Mouse (Mus musculus) heart, embryonic 11.5 days (tissue): ENCODE results near the gene Ankle2. TPM values are rescaled to one million over a fixed set of nuclear protein-coding genes. Genes with fewer than 3 reads are reported as not detected.

Experiments used
- ATAC-seq: fragments of 200-750 bp; cut with Nextera tagmentation; replicated peaks from 2 replicates; pipeline ENCODE4 v1.8.0; 2017; ENCODE audit warnings: moderate library complexity; ENCODE audit not compliant: insufficient number of reproducible peaks, low FRiP score, low TSS enrichment
- H3K27ac ChIP-seq: fragments of 300-500 bp; sonication (generic); 2 replicates; pipeline ENCODE4 v1.5.1; 2014; ENCODE audit warnings: mild to moderate bottlenecking, low read depth, low read length
- H3K27me3 ChIP-seq: fragments of 300-500 bp; sonication (generic); 2 replicates; pipeline ENCODE4 v1.6.1; 2014; ENCODE audit warnings: mild to moderate bottlenecking, low read length, mixed read lengths; ENCODE audit not compliant: control insufficient read depth, insufficient read depth
- H3K36me3 ChIP-seq: fragments of 300-500 bp; sonication (generic); 2 replicates; pipeline ENCODE4 v1.6.1; 2014; ENCODE audit warnings: mild to moderate bottlenecking, low read length, moderate library complexity, mixed read lengths; ENCODE audit not compliant: control insufficient read depth, insufficient read depth
- H3K4me1 ChIP-seq: fragments of 300-500 bp; sonication (generic); 2 replicates; pipeline ENCODE4 v1.6.1; 2014; ENCODE audit warnings: low read length; ENCODE audit not compliant: control insufficient read depth, insufficient read depth
- H3K4me2 ChIP-seq: fragments of 300-500 bp; sonication (generic); 2 replicates; pipeline ENCODE4 v1.6.1; 2014; ENCODE audit warnings: mild to moderate bottlenecking, moderate library complexity
- H3K4me3 ChIP-seq: fragments of 300-500 bp; sonication (generic); 2 replicates; pipeline ENCODE4 v1.5.1; 2014; ENCODE audit warnings: low read depth, low read length
- H3K9ac ChIP-seq: fragments of 300-500 bp; sonication (generic); 2 replicates; pipeline ENCODE4 v1.6.1; 2014; ENCODE audit warnings: mild to moderate bottlenecking, low read depth, low read length, moderate library complexity
- H3K9me3 ChIP-seq: fragments of 300-500 bp; sonication (generic); replicated peaks from 2 replicates; pipeline ENCODE4 v1.6.1; 2016; ENCODE audit warnings: low read length; ENCODE audit not compliant: control insufficient read depth
- WGBS: fragments of 180-500 bp; shearing (Covaris S2); extraction: QIAGEN DNeasy Blood & Tissue Kit; methylation state at CpG from one replicate; pipeline ENCODE4 v1.1.7; 2014; ENCODE audit not compliant: insufficient replicate concordance; 5-methylcytosine and 5-hydroxymethylcytosine counted together
- polyA plus RNA-seq: library from polyadenylated mRNA; unstranded; fragments of >200 nt; fragmentation: Nextera tagmentation; extraction: Ambion mirVana; gene quantifications from 2 replicates; pipeline ENCODE4 v1.2.1, GENCODE M21; 2014

Gene Ankle2
- polyA plus RNA-seq, 1 experiment from 2014 or later: 28.7 TPM

- 87% methylated on average over 6 of the region's 6 CpGs for WGBS
- Histone ChIP-seq H3K27me3 (no peaks in the 10 kb centered on the region), H3K4me3 (no peak overlapping the region), H3K9me3 (no peaks in the 10 kb centered on the region), H3K9ac (no peak overlapping the region), H3K4me1 (peaks cover 5% of the 10 kb centered on the region), H3K4me2 (no peak overlapping the region), H3K27ac (no peak overlapping the region), H3K36me3 (peaks cover 15% of the 10 kb centered on the region)
- ATAC-seq: no peak
Measured at GRCm38 (mm10) chr5:110270242-110270641, 39.4 kb downstream of the Ankle2 start.

DNA sequence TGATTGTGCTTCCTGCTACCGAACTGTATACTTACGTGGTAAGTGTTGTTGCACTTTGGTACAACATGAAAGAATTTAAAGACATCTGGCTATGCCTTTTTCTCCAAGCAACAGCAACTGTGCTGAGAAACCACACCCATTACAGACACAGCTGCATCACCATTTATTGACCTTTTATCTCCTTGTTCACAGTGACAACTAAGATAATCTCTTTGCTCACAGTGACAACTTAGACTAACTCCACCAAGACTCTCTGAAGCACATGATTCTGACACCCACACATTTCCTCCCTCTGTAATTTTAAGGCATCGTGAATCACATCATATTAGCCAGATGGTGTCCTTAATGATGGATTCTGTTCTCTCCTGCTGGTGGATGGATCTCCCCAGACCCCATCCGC lies 43.3 kb downstream of the Ankle2 start:
- no peaks in the 10 kb centered on the region for H3K9me3 ChIP-seq
- ATAC-seq: no peak
- H3K4me3 ChIP-seq: no peak overlapping the region
- no peak overlapping the region for H3K9ac ChIP-seq
- WGBS: 72% methylated on average over 4 of the region's 4 CpGs
- no peak overlapping the region for H3K27ac ChIP-seq
- no peaks in the 10 kb centered on the region for H3K36me3 ChIP-seq
- no peak overlapping the region for H3K4me2 ChIP-seq
- no peaks in the 10 kb centered on the region for H3K27me3 ChIP-seq
- no peaks in the 10 kb centered on the region; the same call in 1 of the 2 replicates for H3K4me1 ChIP-seq

DNA sequence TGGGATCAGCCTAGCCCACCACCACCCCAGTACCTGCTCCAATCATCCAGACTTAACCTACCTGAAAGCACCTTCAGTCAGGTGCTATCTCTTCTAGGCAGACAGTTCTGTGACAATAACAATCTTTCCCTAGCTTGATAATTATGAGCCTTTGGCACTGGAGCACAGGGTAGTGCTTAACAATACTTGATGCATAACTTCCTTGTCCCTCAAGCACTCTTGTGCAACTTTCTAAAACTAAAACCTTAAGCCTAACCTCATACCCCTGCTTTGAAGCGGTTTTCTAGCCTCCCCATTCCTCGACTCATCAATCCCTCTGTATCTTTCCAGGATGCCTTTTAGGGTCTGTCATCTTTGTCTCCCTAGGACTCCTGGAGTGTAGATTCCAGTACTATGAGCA lies 44.0 kb downstream of the Ankle2 start:
- H3K4me2 ChIP-seq: no peak overlapping the region
- no peak overlapping the region for H3K9ac ChIP-seq
- WGBS: 48% methylated on average over 2 of the region's 2 CpGs
- H3K4me1 ChIP-seq: no peaks in the 10 kb centered on the region
- H3K4me3 ChIP-seq: no peak overlapping the region
- ATAC-seq: no peak
- no peaks in the 10 kb centered on the region for H3K27me3 ChIP-seq
- H3K9me3 ChIP-seq: no peaks in the 10 kb centered on the region
- no peak overlapping the region for H3K27ac ChIP-seq
- no peaks in the 10 kb centered on the region for H3K36me3 ChIP-seq

- H3K27me3 ChIP-seq: no peaks in the 10 kb centered on the region
- no peak overlapping the region for H3K4me3 ChIP-seq
- H3K9me3 ChIP-seq: no peaks in the 10 kb centered on the region
- no peaks in the 10 kb centered on the region for H3K36me3 ChIP-seq
- WGBS: 61% methylated on average over 2 of the region's 2 CpGs
- H3K27ac ChIP-seq: no peak overlapping the region
- H3K4me2 ChIP-seq: no peak overlapping the region
- H3K4me1 ChIP-seq: no peaks in the 10 kb centered on the region
- H3K9ac ChIP-seq: no peak overlapping the region
- no peak for ATAC-seq
Measured at GRCm38 (mm10) chr5:110276391-110276790, 45.6 kb downstream of the Ankle2 start.

DNA sequence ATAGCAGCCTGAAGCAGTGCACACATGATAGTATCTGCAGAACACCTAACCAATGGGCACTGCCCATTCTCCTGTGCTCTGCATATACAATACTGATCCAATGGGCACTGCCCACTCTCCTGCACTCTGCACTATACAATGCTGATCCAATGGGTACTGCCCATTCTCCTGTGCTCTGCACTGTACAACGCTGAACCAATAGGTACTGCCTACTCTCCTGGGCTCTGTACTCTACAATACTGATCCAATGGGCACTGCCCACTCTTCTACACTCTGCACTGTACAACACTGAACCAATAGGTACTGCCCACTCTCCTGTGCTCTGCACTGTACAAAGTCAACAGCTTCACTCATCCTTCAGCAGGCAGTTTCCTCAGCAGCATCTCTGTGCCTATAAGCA lies 46.1 kb downstream of the Ankle2 start:
- no peak; the same call in 1 of the 2 replicates for ATAC-seq
- Histone ChIP-seq H3K9ac (no peak overlapping the region), H3K4me1 (no peaks in the 10 kb centered on the region), H3K27ac (no peak overlapping the region), H3K27me3 (no peaks in the 10 kb centered on the region), H3K4me2 (no peak overlapping the region), H3K9me3 (no peaks in the 10 kb centered on the region), H3K36me3 (no peaks in the 10 kb centered on the region), H3K4me3 (no peak overlapping the region)
- WGBS: 94% methylated on average over 1 of the region's 1 CpGs

- Histone ChIP-seq H3K36me3 (no peaks in the 10 kb centered on the region), H3K9ac (no peak overlapping the region), H3K4me3 (no peak overlapping the region), H3K4me1 (0 out of 2 replicates have a peak, but pooled peaks cover 4% of the 10 kb centered on the region), H3K27me3 (no peaks in the 10 kb centered on the region), H3K4me2 (no peak overlapping the region), H3K27ac (no peak overlapping the region), H3K9me3 (no peaks in the 10 kb centered on the region)
- no peak for ATAC-seq
- 81% methylated on average over 2 of the region's 2 CpGs for WGBS
Measured at GRCm38 (mm10) chr5:110281984-110282383, 51.2 kb downstream of the Ankle2 start.

GRCm38 (mm10) chr5:110284536-110284935 lies 53.7 kb downstream of the Ankle2 start:
- peak overlapping the region; percentile 66 for H3K4me3 ChIP-seq
- ATAC-seq: no peak
- H3K27ac ChIP-seq: no peak overlapping the region
- peak overlapping the region; percentile 94 for H3K4me2 ChIP-seq
- H3K9me3 ChIP-seq: no peaks in the 10 kb centered on the region
- 0 out of 2 replicates have a peak, but pooled peaks cover 4% of the 10 kb centered on the region for H3K4me1 ChIP-seq
- no peaks in the 10 kb centered on the region for H3K27me3 ChIP-seq
- H3K36me3 ChIP-seq: no peaks in the 10 kb centered on the region
- H3K9ac ChIP-seq: no peak overlapping the region
- 10% methylated on average over 4 of the region's 4 CpGs for WGBS

DNA sequence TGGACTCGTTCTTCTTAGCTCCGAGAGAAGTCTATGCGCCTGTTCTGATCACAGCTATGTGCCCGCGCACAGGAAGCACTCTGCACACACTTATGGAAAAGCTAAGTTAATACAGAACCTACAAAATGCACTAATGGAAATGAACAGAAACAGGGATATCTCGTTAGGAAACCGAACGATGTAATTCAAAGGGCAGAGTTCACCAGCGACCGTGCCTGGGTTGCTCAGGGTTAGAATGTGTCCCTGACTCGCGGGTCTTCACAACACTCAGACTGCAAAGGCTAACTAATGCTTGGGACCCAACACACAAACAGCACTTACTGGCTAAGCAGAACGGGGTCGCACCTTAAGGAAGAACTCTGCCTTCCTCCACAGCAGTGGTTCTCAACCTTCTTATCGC lies 54.4 kb downstream of the Ankle2 start:
- H3K4me1 ChIP-seq: 0 out of 2 replicates have a peak, but pooled peaks cover 4% of the 10 kb centered on the region
- peak overlapping the region; percentile 73 for H3K9ac ChIP-seq
- peak overlapping the region; percentile 66 for H3K4me3 ChIP-seq
- no peaks in the 10 kb centered on the region for H3K9me3 ChIP-seq
- ATAC-seq: no peak
- WGBS: 3% methylated on average over 15 of the region's 15 CpGs
- no peaks in the 10 kb centered on the region for H3K36me3 ChIP-seq
- peak overlapping the region; percentile 94 for H3K4me2 ChIP-seq
- H3K27ac ChIP-seq: no peak overlapping the region
- H3K27me3 ChIP-seq: no peaks in the 10 kb centered on the region

GRCm38 (mm10) chr5:110285770-110286445 lies 55.1 kb downstream of the Ankle2 start, which contains the start of the genes Pxmp2 and Pole:
Gene Pxmp2 (minus strand): TSS chr5:110286186.
Gene Pole (plus strand): TSS chr5:110286306.
- Histone ChIP-seq H3K4me3 (peak within 1 kb of the TSS; percentile 66), H3K9ac (peak within 1 kb of the TSS; percentile 83), H3K4me1 (0 out of 2 replicates have a peak, but pooled peaks cover 4% of the 10 kb centered on the region), H3K36me3 (peaks cover under 1% of the 10 kb centered on the region; the same call in 1 of the 2 replicates), H3K9me3 (no peaks in the 10 kb centered on the region), H3K27me3 (no peaks in the 10 kb centered on the region), H3K27ac (peak within 1 kb of the TSS; percentile 58; the same call in 1 of the 2 replicates), H3K4me2 (peak within 1 kb of the TSS; percentile 94)
- peak; percentile 98 for ATAC-seq
- WGBS: under 1% methylated on average over 63 of the region's 64 CpGs
